ENCODE assay signal across 7 mouse cellular contexts in genomic region chr7:56018446-56018971, GRCm38 (mm10). TPM values are rescaled to one million over a fixed set of nuclear protein-coding genes. Genes with fewer than 3 reads are reported as not detected.
A peak's percentile ranks its signal among the peaks of the same experiment; 100 is the strongest.
DNase-seq lines count a peak whose midpoint lies in the region; ATAC-seq and TF ChIP-seq lines count a peak whose summit lies in the region.

No protein-coding gene starts in this region.

- TF ChIP-seq CTCF in intestine, postnatal 0 days (IDR thresholded peaks at IDR 0.05; ENCODE audit: low read depth), result no peak
- no peak for TF ChIP-seq CTCF in midbrain, postnatal 0 days (IDR thresholded peaks at IDR 0.05)

- H3K4me2 ChIP-seq in embryonic facial prominence, embryonic 14.5 days (ENCODE audit: low read depth, low read length), result peak overlapping the region; percentile 74
- peak overlapping the region; percentile 88 for H3K4me2 ChIP-seq in intestine, postnatal 0 days (replicated peaks; ENCODE audit: low read depth)
- peak overlapping the region; percentile 64 for H3K4me2 ChIP-seq in midbrain, postnatal 0 days (ENCODE audit: low read depth, low read length, poor library complexity, severe bottlenecking)

- peak; percentile 5 for DNase-seq in right cerebral cortex, postnatal 4 days
- no peak for DNase-seq in right cerebral cortex, postnatal 25 days
- DNase-seq in embryonic facial prominence, embryonic 14.5 days (ENCODE audit: low spot score), result no peak
- DNase-seq in midbrain, postnatal 0 days (ENCODE audit: low spot score), result no peak
- DNase-seq in adrenal gland, postnatal 10 days, result no peak
- DNase-seq in ovary, adult 18-20 months (ENCODE audit: low spot score), result no peak

- no peaks in the 10 kb centered on the region for H3K36me3 ChIP-seq in embryonic facial prominence, embryonic 14.5 days (ENCODE audit: control insufficient read depth, insufficient read depth, low read length)
- no peaks in the 10 kb centered on the region for H3K36me3 ChIP-seq in intestine, postnatal 0 days (ENCODE audit: control insufficient read depth, insufficient read depth)
- no peaks in the 10 kb centered on the region for H3K36me3 ChIP-seq in midbrain, postnatal 0 days (ENCODE audit: insufficient read depth, low read length)

- H3K4me3 ChIP-seq in embryonic facial prominence, embryonic 14.5 days (ENCODE audit: low read depth, low read length), result peak overlapping the region; percentile 73
- H3K4me3 ChIP-seq in intestine, postnatal 0 days (ENCODE audit: low read depth, low read length), result peak overlapping the region; percentile 67
- peak overlapping the region; percentile 86 for H3K4me3 ChIP-seq in midbrain, postnatal 0 days (ENCODE audit: low read depth, low read length)

- peak overlapping the region; percentile 76 for H3K9ac ChIP-seq in embryonic facial prominence, embryonic 14.5 days (ENCODE audit: low read depth, low read length)
- H3K9ac ChIP-seq in intestine, postnatal 0 days (ENCODE audit: low read depth, low read length), result no peak overlapping the region
- H3K9ac ChIP-seq in midbrain, postnatal 0 days (replicated peaks; ENCODE audit: low read length, poor library complexity, severe bottlenecking), result peak overlapping the region; percentile 82

- WGBS in embryonic facial prominence, embryonic 14.5 days, result 28% methylated on average over 7 of the region's 7 CpGs
- WGBS in intestine, postnatal 0 days, result 46% methylated on average over 7 of the region's 7 CpGs
- WGBS in midbrain, postnatal 0 days, result 42% methylated on average over 7 of the region's 7 CpGs

- no peaks in the 10 kb centered on the region for H3K27me3 ChIP-seq in embryonic facial prominence, embryonic 14.5 days (replicated peaks; ENCODE audit: control insufficient read depth, insufficient read depth, low read length)
- no peaks in the 10 kb centered on the region for H3K27me3 ChIP-seq in intestine, postnatal 0 days (replicated peaks; ENCODE audit: control insufficient read depth, insufficient read depth, low read length)
- no peaks in the 10 kb centered on the region for H3K27me3 ChIP-seq in midbrain, postnatal 0 days (ENCODE audit: insufficient read depth, low read length)

- H3K27ac ChIP-seq in embryonic facial prominence, embryonic 14.5 days (replicated peaks; ENCODE audit: low read depth, low read length), result peak overlapping the region; percentile 60; the same call in 1 of the 2 replicates
- H3K27ac ChIP-seq in intestine, postnatal 0 days (ENCODE audit: low read depth, low read length), result no peak overlapping the region
- H3K27ac ChIP-seq in midbrain, postnatal 0 days (ENCODE audit: low read depth, low read length), result peak overlapping the region; percentile 79

- ATAC-seq in embryonic facial prominence, embryonic 14.5 days (ENCODE audit: low read depth), result no peak
- no peak for ATAC-seq in intestine, postnatal 0 days
- peak; percentile 35; the same call in 1 of the 2 replicates for ATAC-seq in midbrain, postnatal 0 days (ENCODE audit: low FRiP score)

- H3K9me3 ChIP-seq in embryonic facial prominence, embryonic 14.5 days (ENCODE audit: control insufficient read depth, low read length), result no peaks in the 10 kb centered on the region
- no peaks in the 10 kb centered on the region for H3K9me3 ChIP-seq in intestine, postnatal 0 days (ENCODE audit: control insufficient read depth)
- H3K9me3 ChIP-seq in midbrain, postnatal 0 days (ENCODE audit: low read length), result no peaks in the 10 kb centered on the region

- H3K4me1 ChIP-seq in embryonic facial prominence, embryonic 14.5 days (ENCODE audit: control insufficient read depth, insufficient read depth, low read length), result no peaks in the 10 kb centered on the region
- no peaks in the 10 kb centered on the region for H3K4me1 ChIP-seq in intestine, postnatal 0 days (replicated peaks; ENCODE audit: control insufficient read depth, insufficient read depth, low read length)
- H3K4me1 ChIP-seq in midbrain, postnatal 0 days (ENCODE audit: insufficient read depth, low read length), result 0 out of 2 replicates have a peak, but pooled peaks cover 3% of the 10 kb centered on the region

RNA-seq across cellular contexts. Expression of gene Nipa1, which starts 1.2 kb away (rescaled TPM):
- 7.0 and 7.9 TPM in 2 replicates for polyA plus RNA-seq in embryonic facial prominence, embryonic 14.5 days (2014; fragmentation: Nextera tagmentation; extraction: Ambion mirVana)
- polyA plus RNA-seq in intestine, postnatal 0 days (2015; fragmentation: Nextera tagmentation; extraction: Ambion mirVana), result 3.7 and 4.0 TPM in 2 replicates
- total RNA-seq in midbrain, postnatal 0 days (2014; rRNA removed), result 48.1 and 48.9 TPM in 2 replicates
- 30.3 and 31.7 TPM in 2 replicates for polyA plus RNA-seq in midbrain, postnatal 0 days (2015; fragmentation: Nextera tagmentation; extraction: Ambion mirVana)
- total RNA-seq in adrenal gland, postnatal 10 days (2021), result 1 to 10 TPM; 6.7 to 6.8 TPM

RNA-seq across cellular contexts. Expression of gene Herc2, which starts 31.5 kb away (rescaled TPM):
- 26.0 and 28.0 TPM in 2 replicates for polyA plus RNA-seq in embryonic facial prominence, embryonic 14.5 days (2014; fragmentation: Nextera tagmentation; extraction: Ambion mirVana)
- 12.3 and 14.5 TPM in 2 replicates for polyA plus RNA-seq in intestine, postnatal 0 days (2015; fragmentation: Nextera tagmentation; extraction: Ambion mirVana)
- 89.2 and 108 TPM in 2 replicates for total RNA-seq in midbrain, postnatal 0 days (2014; rRNA removed)
- 37.6 and 47.8 TPM in 2 replicates for polyA plus RNA-seq in midbrain, postnatal 0 days (2015; fragmentation: Nextera tagmentation; extraction: Ambion mirVana)
- 10 to 100 TPM; 39.4 to 54.3 TPM for total RNA-seq in adrenal gland, postnatal 10 days (2021)

RNA-seq across cellular contexts. Expression of gene Nipa2, which starts 56.2 kb away (rescaled TPM):
- polyA plus RNA-seq in embryonic facial prominence, embryonic 14.5 days (2014; fragmentation: Nextera tagmentation; extraction: Ambion mirVana), result 50.9 and 52.9 TPM in 2 replicates
- 124 and 142 TPM in 2 replicates for polyA plus RNA-seq in intestine, postnatal 0 days (2015; fragmentation: Nextera tagmentation; extraction: Ambion mirVana)
- 28.9 and 38.8 TPM in 2 replicates for total RNA-seq in midbrain, postnatal 0 days (2014; rRNA removed)
- 28.0 and 31.3 TPM in 2 replicates for polyA plus RNA-seq in midbrain, postnatal 0 days (2015; fragmentation: Nextera tagmentation; extraction: Ambion mirVana)
- total RNA-seq in adrenal gland, postnatal 10 days (2021), result 10 to 100 TPM; 48.1 to 49.8 TPM
